Mouse (Mus musculus): ENCODE measurements at regions not wholly inside any gene's neighbourhood (a gene's known extent, or its start where the extent isn't known, plus 50 kb on each side); places are given as distances from the start of the nearest gene placed in this dataset.

- no peak for TF ChIP-seq GATA4 (IDR thresholded peaks at IDR 0.05; ENCODE audit: insufficient replicate concordance, low read length)
Measured at GRCm38 (mm10) chr4:97132650-97133049, 50.3 kb downstream of the Gm10192 start.

- no peak for TF ChIP-seq GATA4 (IDR thresholded peaks at IDR 0.05; ENCODE audit: insufficient replicate concordance, low read length)
Measured at GRCm38 (mm10) chr4:97127780-97128179, 55.2 kb downstream of the Gm10192 start.

GRCm38 (mm10) chr4:97123861-97124260 is 59.1 kb downstream of the Gm10192 start:
- no peak for TF ChIP-seq GATA4 (IDR thresholded peaks at IDR 0.05; ENCODE audit: insufficient replicate concordance, low read length)

- no peak for TF ChIP-seq GATA4 (IDR thresholded peaks at IDR 0.05; ENCODE audit: insufficient replicate concordance, low read length)
Measured at GRCm38 (mm10) chr4:97121952-97122351, 61.0 kb downstream of the Gm10192 start.

- no peak for TF ChIP-seq GATA4 (IDR thresholded peaks at IDR 0.05; ENCODE audit: insufficient replicate concordance, low read length)
Measured at GRCm38 (mm10) chr4:97119459-97119858, 63.5 kb downstream of the Gm10192 start.

GRCm38 (mm10) chr4:97117016-97117415 is 66.0 kb downstream of the Gm10192 start:
- no peak for TF ChIP-seq GATA4 (IDR thresholded peaks at IDR 0.05; ENCODE audit: insufficient replicate concordance, low read length)

GRCm38 (mm10) chr4:97102752-97103052 is 80.3 kb downstream of the Gm10192 start:
- TF ChIP-seq GATA4 (IDR thresholded peaks at IDR 0.05; ENCODE audit: insufficient replicate concordance, low read length): no peak

- peak; percentile 51; the same call in 1 of the 2 replicates for TF ChIP-seq GATA4 (IDR thresholded peaks at IDR 0.05; ENCODE audit: insufficient replicate concordance, low read length)
Measured at GRCm38 (mm10) chr4:97101911-97102751, 80.8 kb downstream of the Gm10192 start.

- no peak for TF ChIP-seq GATA4 (IDR thresholded peaks at IDR 0.05; ENCODE audit: insufficient replicate concordance, low read length)
Measured at GRCm38 (mm10) chr4:97099721-97100120, 83.2 kb downstream of the Gm10192 start.

- TF ChIP-seq GATA4 (IDR thresholded peaks at IDR 0.05; ENCODE audit: insufficient replicate concordance, low read length): no peak
Measured at GRCm38 (mm10) chr4:97093576-97093975, 89.4 kb downstream of the Gm10192 start.

GRCm38 (mm10) chr4:97050735-97051134 is 132.2 kb downstream of the Gm10192 start:
- no peak for TF ChIP-seq GATA4 (IDR thresholded peaks at IDR 0.05; ENCODE audit: insufficient replicate concordance, low read length)

GRCm38 (mm10) chr4:97049045-97049674 is 133.8 kb downstream of the Gm10192 start:
- no peak for TF ChIP-seq GATA4 (IDR thresholded peaks at IDR 0.05; ENCODE audit: insufficient replicate concordance, low read length)

- TF ChIP-seq GATA4 (IDR thresholded peaks at IDR 0.05; ENCODE audit: insufficient replicate concordance, low read length): no peak
Measured at GRCm38 (mm10) chr4:97037693-97038348, 145.1 kb downstream of the Gm10192 start.

GRCm38 (mm10) chr4:97028938-97029337 is 154.0 kb downstream of the Gm10192 start:
- no peak for TF ChIP-seq GATA4 (IDR thresholded peaks at IDR 0.05; ENCODE audit: insufficient replicate concordance, low read length)

GRCm38 (mm10) chr4:97025446-97026040 is 157.4 kb downstream of the Gm10192 start:
- no peak for TF ChIP-seq GATA4 (IDR thresholded peaks at IDR 0.05; ENCODE audit: insufficient replicate concordance, low read length)

GRCm38 (mm10) chr4:97001321-97001720 is 181.6 kb downstream of the Gm10192 start:
- TF ChIP-seq GATA4 (IDR thresholded peaks at IDR 0.05; ENCODE audit: insufficient replicate concordance, low read length): no peak

Measured in liver, adult (tissue).